Mouse (Mus musculus) regulatory T cell (primary cell): ENCODE results near the gene Mmadhc.

Source experiments
- in situ Hi-C: fragments of 300-600 bp; cut with MboI, MseI; formaldehyde crosslinking; loops from one replicate; pipeline ENCODE4 v1.15.1; 2025; ENCODE audit warnings: high pct_unique_total_duplicates

Gene Mmadhc

GRCm38 (mm10) chr2:50267046-50267445 is 29.6 kb downstream of the Mmadhc start:
- in situ Hi-C loops, result no loop called here

- in situ Hi-C loops, result no loop called here
Measured at GRCm38 (mm10) chr2:50265215-50265785, 31.3 kb downstream of the Mmadhc start.

GRCm38 (mm10) chr2:50264059-50264458 is 32.5 kb downstream of the Mmadhc start:
- in situ Hi-C loops, result no loop called here

- in situ Hi-C loops, result no loop called here
Measured at GRCm38 (mm10) chr2:50254955-50255354, 41.6 kb downstream of the Mmadhc start.

GRCm38 (mm10) chr2:50248551-50248950 is 48.0 kb downstream of the Mmadhc start:
- in situ Hi-C loops, result no loop called here

- in situ Hi-C loops, result no loop called here
Measured at GRCm38 (mm10) chr2:50233491-50233890, 63.1 kb downstream of the Mmadhc start.
